Comparison of ENCODE assay signal across 22 mouse cellular contexts in the genomic region with DNA sequence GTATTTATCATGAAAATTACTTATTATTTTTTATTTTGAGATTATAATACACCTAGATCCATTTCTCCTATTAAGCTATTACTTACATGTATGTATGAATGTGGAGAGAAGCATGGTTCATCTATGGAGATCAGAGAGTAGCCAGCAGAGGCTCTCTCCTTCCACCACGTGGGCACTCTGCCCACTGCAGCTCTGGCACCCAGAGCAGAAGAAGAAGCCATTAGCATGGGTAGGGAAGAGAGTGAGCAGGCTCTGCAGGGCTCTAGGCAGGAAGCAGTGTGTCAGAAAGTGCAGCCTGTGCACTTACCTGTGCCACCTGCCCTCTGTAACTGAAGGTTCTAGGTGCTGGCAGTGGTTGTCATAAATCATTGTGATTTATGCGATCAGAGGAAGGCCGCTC.
DNase-seq lines count a peak whose midpoint lies in the region; ATAC-seq and TF ChIP-seq lines count a peak whose summit lies in the region.
"Had no signal": no experiment of that assay in that cellular context is flagged by ENCODE, and none has a peak within 500 bp of the region (broad histone marks: within the 10 kb centered on the region; RNA-seq: fewer than 3 reads in every experiment).

No protein-coding gene starts in this region.

- H3K27me3 ChIP-seq in heart, adult 2 months (ENCODE audit: control insufficient read depth, insufficient read depth, low read length): no peaks in the 10 kb centered on the region
- H3K27me3 ChIP-seq in midbrain, postnatal 0 days (ENCODE audit: insufficient read depth, low read length): no peaks in the 10 kb centered on the region
- no peaks in the 10 kb centered on the region for H3K27me3 ChIP-seq in midbrain, embryonic 15.5 days (replicated peaks)
- H3K27me3 ChIP-seq: embryonic facial prominence, embryonic 15.5 days; heart, embryonic 15.5 days; lung, embryonic 15.5 days; megakaryocyte, embryonic 14.5 days; stomach, embryonic 15.5 days had no signal

- TF ChIP-seq CTCF in heart, adult 2 months (IDR thresholded peaks at IDR 0.05): no peak
- TF ChIP-seq CTCF in midbrain, postnatal 0 days (IDR thresholded peaks at IDR 0.05): peak; percentile 46

- H3K9me3 ChIP-seq in midbrain, postnatal 0 days (ENCODE audit: low read length): no peaks in the 10 kb centered on the region
- H3K9me3 ChIP-seq in midbrain, embryonic 15.5 days: no peaks in the 10 kb centered on the region
- H3K9me3 ChIP-seq: embryonic facial prominence, embryonic 15.5 days; heart, embryonic 15.5 days; lung, embryonic 15.5 days; stomach, embryonic 15.5 days had no signal

- H3K27ac ChIP-seq in heart, adult 2 months: no peak overlapping the region
- H3K27ac ChIP-seq in midbrain, postnatal 0 days (ENCODE audit: low read depth, low read length): no peak overlapping the region
- no peak overlapping the region for H3K27ac ChIP-seq in midbrain, embryonic 15.5 days
- H3K27ac ChIP-seq: embryonic facial prominence, embryonic 15.5 days; heart, embryonic 15.5 days; hindbrain, embryonic 14.5 days; liver, embryonic 14.5 days; lung, embryonic 15.5 days; stomach, embryonic 15.5 days had no signal

- TF ChIP-seq EP300 in heart, adult 2 months (IDR thresholded peaks at IDR 0.05; ENCODE audit: insufficient read depth, low read depth, low read length): no peak

- peak; percentile 53 for DNase-seq in heart, adult 11 months
- no peak for DNase-seq in heart, adult 2 months
- DNase-seq in midbrain, postnatal 0 days (ENCODE audit: low spot score): no peak
- peak; percentile 56 for DNase-seq in cerebellum, adult 9-11 months
- no peak for DNase-seq in urinary bladder, postnatal 4 days (ENCODE audit: low spot score in 2 of 2)
- no peak for DNase-seq in thymus, postnatal 14 days
- DNase-seq: adrenal gland, postnatal 25 days; gastrocnemius, postnatal 36 days; heart, postnatal 36 days; kidney, adult 9 months; kidney, postnatal 14 days; lung, postnatal 36 days; right cerebral cortex, postnatal 4 days had no signal

- no peak for TF ChIP-seq POLR2A in heart, adult 2 months (IDR thresholded peaks at IDR 0.05; ENCODE audit: insufficient read depth, low read depth, low read length)

- ATAC-seq in midbrain, postnatal 0 days (ENCODE audit: low FRiP score): no peak
- no peak for ATAC-seq in midbrain, embryonic 15.5 days (replicated peaks)
- ATAC-seq: midbrain, embryonic 16.5 days had no signal

- no peak overlapping the region for H3K4me3 ChIP-seq in heart, adult 2 months
- H3K4me3 ChIP-seq in midbrain, postnatal 0 days (ENCODE audit: low read depth, low read length): no peak overlapping the region
- H3K4me3 ChIP-seq in midbrain, embryonic 15.5 days: no peak overlapping the region
- H3K4me3 ChIP-seq: embryonic facial prominence, embryonic 15.5 days; heart, embryonic 15.5 days; lung, embryonic 15.5 days; stomach, embryonic 15.5 days had no signal

- no peak overlapping the region for H3K4me2 ChIP-seq in midbrain, postnatal 0 days (ENCODE audit: low read depth, low read length, poor library complexity, severe bottlenecking)
- no peak overlapping the region for H3K4me2 ChIP-seq in midbrain, embryonic 15.5 days
- H3K4me2 ChIP-seq: embryonic facial prominence, embryonic 15.5 days; heart, embryonic 15.5 days; hindbrain, embryonic 14.5 days; lung, embryonic 15.5 days; stomach, embryonic 15.5 days had no signal

- no peaks in the 10 kb centered on the region for H3K36me3 ChIP-seq in heart, adult 2 months (ENCODE audit: control insufficient read depth, insufficient read depth, low read length)
- peaks cover 29% of the 10 kb centered on the region for H3K36me3 ChIP-seq in midbrain, postnatal 0 days (ENCODE audit: insufficient read depth, low read length)
- peaks cover 17% of the 10 kb centered on the region for H3K36me3 ChIP-seq in midbrain, embryonic 15.5 days (replicated peaks)
- H3K36me3 ChIP-seq: embryonic facial prominence, embryonic 15.5 days; heart, embryonic 15.5 days; lung, embryonic 15.5 days; stomach, embryonic 15.5 days had no signal

- H3K9ac ChIP-seq in heart, adult 2 months (ENCODE audit: low read depth, low read length): no peak overlapping the region
- no peak overlapping the region for H3K9ac ChIP-seq in midbrain, postnatal 0 days (replicated peaks; ENCODE audit: low read length, poor library complexity, severe bottlenecking)
- H3K9ac ChIP-seq in midbrain, embryonic 15.5 days: no peak overlapping the region
- H3K9ac ChIP-seq: embryonic facial prominence, embryonic 15.5 days; heart, embryonic 15.5 days; hindbrain, embryonic 14.5 days; liver, embryonic 14.5 days; lung, embryonic 15.5 days; stomach, embryonic 15.5 days had no signal

- no peaks in the 10 kb centered on the region for H3K79me2 ChIP-seq in heart, adult 2 months (replicated peaks; ENCODE audit: control insufficient read depth, insufficient read depth, low read length)

- H3K4me1 ChIP-seq in heart, adult 2 months (ENCODE audit: control insufficient read depth, insufficient read depth, low read length): no peaks in the 10 kb centered on the region
- no peaks in the 10 kb centered on the region for H3K4me1 ChIP-seq in midbrain, postnatal 0 days (ENCODE audit: insufficient read depth, low read length)
- H3K4me1 ChIP-seq in midbrain, embryonic 15.5 days: no peaks in the 10 kb centered on the region
- H3K4me1 ChIP-seq: embryonic facial prominence, embryonic 15.5 days; heart, embryonic 15.5 days; lung, embryonic 15.5 days; megakaryocyte, embryonic 14.5 days; stomach, embryonic 15.5 days had no signal

- intact Hi-C loops in heart, adult 2 months (cut with DNase I): no loop called here

- 81% methylated on average over 3 of the region's 3 CpGs for WGBS in heart, adult 2 months
- 82% methylated on average over 3 of the region's 3 CpGs for WGBS in midbrain, postnatal 0 days
- 83% methylated on average over 3 of the region's 3 CpGs for WGBS in midbrain, embryonic 15.5 days

Comparison
In these comparisons a context has a peak if more than half of its experiments do, and no peak if none do; other contexts are left out.
1. DNase-seq: peak in heart, adult 11 months (single experiment) and cerebellum, adult 9-11 months (single experiment); none in heart, adult 2 months (0 of 2), midbrain, postnatal 0 days (single experiment), urinary bladder, postnatal 4 days (0 of 2) and thymus, postnatal 14 days (single experiment).